Mouse (Mus musculus): ENCODE results near the gene Zscan25. TPM values are rescaled to one million over a fixed set of nuclear protein-coding genes. Genes with fewer than 3 reads are reported as not detected.
"Not testable (repeated sequence)": the region's sequence is repeated elsewhere in the genome, so short reads cannot be mapped to it uniquely, and the experiment has no call there.

Zscan25 gene
- total and polyA plus RNA-seq, 3 experiments: 15.1 to 26.5 TPM; not detected in 1

DNA sequence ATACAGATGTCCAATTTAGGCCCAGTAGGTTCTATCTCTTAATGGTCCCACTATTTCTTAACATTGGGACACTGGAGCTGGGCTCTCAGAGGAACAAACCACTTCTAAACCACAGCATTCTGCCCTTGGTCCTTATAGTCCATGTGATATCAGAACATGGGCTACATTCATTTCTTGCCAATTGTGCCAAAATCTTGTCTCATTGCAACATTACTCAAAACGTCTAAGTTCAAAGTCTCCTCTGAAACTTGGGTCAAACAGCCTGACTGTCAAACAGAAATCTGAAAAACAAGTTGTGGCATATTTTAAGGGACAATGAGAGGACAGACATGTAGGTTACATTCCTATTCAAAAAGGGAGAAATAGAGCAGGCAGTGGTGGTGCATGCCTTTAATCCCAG, 36.8 kb downstream of the Zscan25 start:
- Histone ChIP-seq H3K9me3 (replicated peaks; ENCODE audit: insufficient read depth, low read length) (no peaks in the 10 kb centered on the region), H3K36me3 (ENCODE audit: control insufficient read depth in 1 of 2, insufficient read depth in 2 of 2, low read length in 2 of 2) (no peaks in the 10 kb centered on the region), H3K27me3 (ENCODE audit: control insufficient read depth in 1 of 2, insufficient read depth in 2 of 2, low read length in 2 of 2) (peaks cover 0 to under 1% of the 10 kb centered on the region in 2 experiments; a peak in 2 of 4 replicates), H3K4me1 (ENCODE audit: control insufficient read depth in 1 of 2, insufficient read depth in 2 of 2, low read length in 2 of 2) (no peaks in the 10 kb centered on the region), H3K4me3 (ENCODE audit: control insufficient read depth in 1 of 2, insufficient read depth in 1 of 2, low read depth in 2 of 2, low read length in 2 of 2) (no peak overlapping the region), H3K27ac (ENCODE audit: control insufficient read depth, low read depth, low read length) (no peak overlapping the region), H3K79me2 (ENCODE audit: control insufficient read depth, insufficient read depth, low read length, poor library complexity) (no peaks in the 10 kb centered on the region), H3K9ac (ENCODE audit: control insufficient read depth, low read depth, low read length, poor library complexity, severe bottlenecking) (no peak overlapping the region)
- TF ChIP-seq ZNF384 (IDR thresholded peaks at IDR 0.05; ENCODE audit: low read depth, low read length): no peak
- no peak for DNase-seq (ENCODE audit: low read depth, low spot score)

DNA sequence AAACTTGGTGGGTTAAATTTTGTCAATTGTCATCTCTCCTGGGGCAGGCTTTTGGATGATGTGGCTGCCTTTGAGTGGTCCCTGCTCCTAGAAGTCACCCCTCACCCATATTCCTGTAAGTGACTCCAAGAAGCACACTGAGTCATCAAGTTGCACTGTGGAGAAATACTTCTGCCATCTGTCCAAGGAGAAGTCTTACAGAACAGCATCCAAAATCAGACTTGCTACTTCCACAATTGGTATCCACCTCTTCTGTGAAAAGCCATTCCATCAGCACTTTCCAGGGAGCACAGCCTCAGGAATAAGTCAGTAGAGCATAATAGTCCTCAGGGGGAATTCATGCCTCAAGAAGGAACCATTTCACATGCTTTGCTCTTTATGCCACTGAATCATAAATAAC, 58.5 kb downstream of the Zscan25 start:
- H3K9me3 ChIP-seq (replicated peaks; ENCODE audit: insufficient read depth, low read length); H3K9ac ChIP-seq (ENCODE audit: control insufficient read depth, low read depth, low read length, poor library complexity, severe bottlenecking); H3K27ac ChIP-seq (ENCODE audit: control insufficient read depth, low read depth, low read length); DNase-seq (ENCODE audit: low read depth, low spot score); H3K4me3 ChIP-seq (ENCODE audit: control insufficient read depth in 1 of 2, insufficient read depth in 1 of 2, low read depth in 2 of 2, low read length in 2 of 2); H3K27me3 ChIP-seq (ENCODE audit: control insufficient read depth in 1 of 2, insufficient read depth in 2 of 2, low read length in 2 of 2); H3K4me1 ChIP-seq (ENCODE audit: control insufficient read depth in 1 of 2, insufficient read depth in 2 of 2, low read length in 2 of 2); H3K79me2 ChIP-seq (ENCODE audit: control insufficient read depth, insufficient read depth, low read length, poor library complexity); H3K36me3 ChIP-seq (ENCODE audit: control insufficient read depth in 1 of 2, insufficient read depth in 2 of 2, low read length in 2 of 2): not testable (repeated sequence)

Other genes starting within 250 kb of the Zscan25 start
- gene Gm4871, start 247.7 kb upstream of the Zscan25 start, total RNA-seq (2012; rRNA removed): not detected in 2 replicates
- not detected for gene Gm4871, start 247.7 kb upstream of the Zscan25 start, polyA plus RNA-seq (2012; ENCODE audit: insufficient read depth in 1 of 2, insufficient read length in 2 of 2, low read depth in 1 of 2, low replicate concordance in 2 of 2, missing spikeins in 1 of 2)
- gene 1700018F24Rik, start 237.5 kb upstream of the Zscan25 start, total RNA-seq (2012; rRNA removed): not detected in 2 replicates
- gene 1700018F24Rik, start 237.5 kb upstream of the Zscan25 start, polyA plus RNA-seq (2012; ENCODE audit: insufficient read depth in 1 of 2, insufficient read length in 2 of 2, low read depth in 1 of 2, low replicate concordance in 2 of 2, missing spikeins in 1 of 2): not detected
- gene Arpc1a, start 196.7 kb upstream of the Zscan25 start, total RNA-seq (2012; rRNA removed): 85.8 and 96.9 TPM in 2 replicates
- 100 to 1,000 TPM; 187 to 306 TPM for gene Arpc1a, start 196.7 kb upstream of the Zscan25 start, polyA plus RNA-seq (2012; ENCODE audit: insufficient read depth in 1 of 2, insufficient read length in 2 of 2, low read depth in 1 of 2, low replicate concordance in 2 of 2, missing spikeins in 1 of 2)
- 0.35 and 2.5 TPM in 2 replicates for gene Kpna7, start 196.5 kb upstream of the Zscan25 start, total RNA-seq (2012; rRNA removed)
- gene Kpna7, start 196.5 kb upstream of the Zscan25 start, polyA plus RNA-seq (2012; ENCODE audit: insufficient read depth in 1 of 2, insufficient read length in 2 of 2, low read depth in 1 of 2, low replicate concordance in 2 of 2, missing spikeins in 1 of 2): 1 to 10 TPM in 1 of 2 experiments, not detected in 1; 2.2 TPM
- 432 and 582 TPM in 2 replicates for gene Arpc1b, start 166.3 kb upstream of the Zscan25 start, total RNA-seq (2012; rRNA removed)
- 100 to 1,000 TPM; 143 to 708 TPM for gene Arpc1b, start 166.3 kb upstream of the Zscan25 start, polyA plus RNA-seq (2012; ENCODE audit: insufficient read depth in 1 of 2, insufficient read length in 2 of 2, low read depth in 1 of 2, low replicate concordance in 2 of 2, missing spikeins in 1 of 2)
- gene Pdap1, start 140.3 kb upstream of the Zscan25 start, total RNA-seq (2012; rRNA removed): 104 and 106 TPM in 2 replicates
- gene Pdap1, start 140.3 kb upstream of the Zscan25 start, polyA plus RNA-seq (2012; ENCODE audit: insufficient read depth in 1 of 2, insufficient read length in 2 of 2, low read depth in 1 of 2, low replicate concordance in 2 of 2, missing spikeins in 1 of 2): 100 to 1,000 TPM in 1 of 2 experiments, not detected in 1; 301 TPM
- 203 and 207 TPM in 2 replicates for gene Bud31, start 140.1 kb upstream of the Zscan25 start, total RNA-seq (2012; rRNA removed)
- 100 to 1,000 TPM in 1 of 2 experiments, not detected in 1; 193 TPM for gene Bud31, start 140.1 kb upstream of the Zscan25 start, polyA plus RNA-seq (2012; ENCODE audit: insufficient read depth in 1 of 2, insufficient read length in 2 of 2, low read depth in 1 of 2, low replicate concordance in 2 of 2, missing spikeins in 1 of 2)
- gene Ptcd1, start 113.4 kb upstream of the Zscan25 start, total RNA-seq (2012; rRNA removed): 20.4 and 21.0 TPM in 2 replicates
- 10 to 100 TPM in 1 of 2 experiments, not detected in 1; 22.3 TPM for gene Ptcd1, start 113.4 kb upstream of the Zscan25 start, polyA plus RNA-seq (2012; ENCODE audit: insufficient read depth in 1 of 2, insufficient read length in 2 of 2, low read depth in 1 of 2, low replicate concordance in 2 of 2, missing spikeins in 1 of 2)
- gene Cpsf4, start 113.3 kb upstream of the Zscan25 start, total RNA-seq (2012; rRNA removed): 72.0 and 75.3 TPM in 2 replicates
- gene Cpsf4, start 113.3 kb upstream of the Zscan25 start, polyA plus RNA-seq (2012; ENCODE audit: insufficient read depth in 1 of 2, insufficient read length in 2 of 2, low read depth in 1 of 2, low replicate concordance in 2 of 2, missing spikeins in 1 of 2): 10 to 100 TPM in 1 of 2 experiments, not detected in 1; 88.2 TPM
- 493 and 517 TPM in 2 replicates for gene Atp5j2, start 88.4 kb upstream of the Zscan25 start, total RNA-seq (2012; rRNA removed)
- gene Atp5j2, start 88.4 kb upstream of the Zscan25 start, polyA plus RNA-seq (2012; ENCODE audit: insufficient read depth in 1 of 2, insufficient read length in 2 of 2, low read depth in 1 of 2, low replicate concordance in 2 of 2, missing spikeins in 1 of 2): 100 to 1,000 TPM; 543 to 733 TPM
- gene Zkscan14, start 78.6 kb upstream of the Zscan25 start, total RNA-seq (2012; rRNA removed): 6.7 and 7.1 TPM in 2 replicates
- gene Zkscan14, start 78.6 kb upstream of the Zscan25 start, polyA plus RNA-seq (2012; ENCODE audit: insufficient read depth in 1 of 2, insufficient read length in 2 of 2, low read depth in 1 of 2, low replicate concordance in 2 of 2, missing spikeins in 1 of 2): 1 to 10 TPM in 1 of 2 experiments, not detected in 1; 7.5 TPM
- gene Zkscan5, start 75.9 kb upstream of the Zscan25 start, total RNA-seq (2012; rRNA removed): 7.8 and 8.7 TPM in 2 replicates
- 1 to 10 TPM in 1 of 2 experiments, not detected in 1; 9.8 TPM for gene Zkscan5, start 75.9 kb upstream of the Zscan25 start, polyA plus RNA-seq (2012; ENCODE audit: insufficient read depth in 1 of 2, insufficient read length in 2 of 2, low read depth in 1 of 2, low replicate concordance in 2 of 2, missing spikeins in 1 of 2)
- gene Zfp655, start 48.8 kb upstream of the Zscan25 start, total RNA-seq (2012; rRNA removed): 26.9 and 30.3 TPM in 2 replicates
- gene Zfp655, start 48.8 kb upstream of the Zscan25 start, polyA plus RNA-seq (2012; ENCODE audit: insufficient read depth in 1 of 2, insufficient read length in 2 of 2, low read depth in 1 of 2, low replicate concordance in 2 of 2, missing spikeins in 1 of 2): 10 to 100 TPM; 25.2 to 35.3 TPM
- not detected in 2 replicates for gene Cyp3a57, start 64.8 kb downstream of the Zscan25 start, total RNA-seq (2012; rRNA removed)
- not detected for gene Cyp3a57, start 64.8 kb downstream of the Zscan25 start, polyA plus RNA-seq (2012; ENCODE audit: insufficient read depth in 1 of 2, insufficient read length in 2 of 2, low read depth in 1 of 2, low replicate concordance in 2 of 2, missing spikeins in 1 of 2)
- gene Cyp3a16, start 189.2 kb downstream of the Zscan25 start, total RNA-seq (2012; rRNA removed): not detected in 2 replicates
- gene Cyp3a16, start 189.2 kb downstream of the Zscan25 start, polyA plus RNA-seq (2012; ENCODE audit: insufficient read depth in 1 of 2, insufficient read length in 2 of 2, low read depth in 1 of 2, low replicate concordance in 2 of 2, missing spikeins in 1 of 2): not detected